Mouse (Mus musculus): ENCODE results near the gene Nrxn2. TPM values are rescaled to one million over a fixed set of nuclear protein-coding genes. Genes with fewer than 3 reads are reported as not detected.
A peak's percentile ranks its signal among the peaks of the same experiment; 100 is the strongest.

Nrxn2 gene
- total RNA-seq, 2 experiments from 2014 or later, result not detected

- no peak for ATAC-seq (replicated peaks; ENCODE audit: poor library complexity)
Observed at GRCm38 (mm10) chr19:6416124-6416770, 2.3 kb upstream of the Nrxn2 start.

GRCm38 (mm10) chr19:6416894-6417761 is 1.4 kb upstream of the Nrxn2 start:
- no peak for ATAC-seq (replicated peaks; ENCODE audit: poor library complexity)

GRCm38 (mm10) chr19:6418984-6419692 is 607 bp downstream of the Nrxn2 start:
- no peak for ATAC-seq (replicated peaks; ENCODE audit: poor library complexity)

GRCm38 (mm10) chr19:6419805-6420310 is 1.3 kb downstream of the Nrxn2 start:
- no peak for ATAC-seq (replicated peaks; ENCODE audit: poor library complexity)

GRCm38 (mm10) chr19:6420481-6421210 is 2.1 kb downstream of the Nrxn2 start:
- no peak for ATAC-seq (replicated peaks; ENCODE audit: poor library complexity)

- no peak for ATAC-seq (replicated peaks; ENCODE audit: poor library complexity)
Observed at GRCm38 (mm10) chr19:6421211-6421590, 2.7 kb downstream of the Nrxn2 start.

GRCm38 (mm10) chr19:6422014-6422413 is 3.5 kb downstream of the Nrxn2 start:
- no peak for ATAC-seq (replicated peaks; ENCODE audit: poor library complexity)

GRCm38 (mm10) chr19:6423241-6423640 is 4.7 kb downstream of the Nrxn2 start:
- ATAC-seq (replicated peaks; ENCODE audit: poor library complexity), result no peak

GRCm38 (mm10) chr19:6424137-6424881 is 5.8 kb downstream of the Nrxn2 start:
- ATAC-seq (replicated peaks; ENCODE audit: poor library complexity), result no peak

GRCm38 (mm10) chr19:6425595-6425994 is 7.1 kb downstream of the Nrxn2 start:
- no peak for ATAC-seq (replicated peaks; ENCODE audit: poor library complexity)

- peak; percentile 90 for ATAC-seq (replicated peaks; ENCODE audit: poor library complexity)
Observed at GRCm38 (mm10) chr19:6426703-6427500, 8.4 kb downstream of the Nrxn2 start.

- ATAC-seq (replicated peaks; ENCODE audit: poor library complexity), result no peak
Observed at GRCm38 (mm10) chr19:6427653-6428434, 9.3 kb downstream of the Nrxn2 start.

- ATAC-seq (replicated peaks; ENCODE audit: poor library complexity), result peak; percentile 63
Observed at GRCm38 (mm10) chr19:6428501-6429200, 10.1 kb downstream of the Nrxn2 start.

- ATAC-seq (replicated peaks; ENCODE audit: poor library complexity), result no peak
Observed at GRCm38 (mm10) chr19:6443016-6443415, 24.5 kb downstream of the Nrxn2 start.

- ATAC-seq (replicated peaks; ENCODE audit: poor library complexity), result no peak
Observed at GRCm38 (mm10) chr19:6445761-6446423, 27.4 kb downstream of the Nrxn2 start.

GRCm38 (mm10) chr19:6446736-6447437 is 28.4 kb downstream of the Nrxn2 start:
- ATAC-seq (replicated peaks; ENCODE audit: poor library complexity), result no peak

- ATAC-seq (replicated peaks; ENCODE audit: poor library complexity), result peak; percentile 69
Observed at GRCm38 (mm10) chr19:6448752-6449151, 30.2 kb downstream of the Nrxn2 start.

Measured in megakaryocyte progenitor cell, adult 5-6 weeks (primary cell).